Mouse (Mus musculus) 3134 (cell line): ENCODE data around the gene Cited2.

Experiments
- DNase-seq: peaks from one replicate; pipeline ENCODE4 v3.0.0-alpha.2; 2011; ENCODE audit warnings: low spot score; ENCODE audit not compliant: insufficient read length; ENCODE audit errors: extremely low read depth

Cited2 gene

GRCm38 (mm10) chr10:17723421-17723841, 413 bp downstream of the Cited2 start:
- DNase-seq = no peak

GRCm38 (mm10) chr10:17723871-17724741, 1.1 kb downstream of the Cited2 start:
- DNase-seq = peak; percentile 78

GRCm38 (mm10) chr10:17725037-17725584, 2.1 kb downstream of the Cited2 start:
- DNase-seq = peak; percentile 18

GRCm38 (mm10) chr10:17725644-17726372, 2.8 kb downstream of the Cited2 start:
- DNase-seq = peak; percentile 16

GRCm38 (mm10) chr10:17726373-17726720, 3.3 kb downstream of the Cited2 start:
- peak; percentile 43 for DNase-seq

GRCm38 (mm10) chr10:17727161-17727925, 4.3 kb downstream of the Cited2 start:
- peak; percentile 57 for DNase-seq

- DNase-seq = no peak
Observed at GRCm38 (mm10) chr10:17727926-17728279, 4.9 kb downstream of the Cited2 start.

- no peak for DNase-seq
Observed at GRCm38 (mm10) chr10:17728711-17729110, 5.7 kb downstream of the Cited2 start.

- DNase-seq = no peak
Observed at GRCm38 (mm10) chr10:17729476-17729875, 6.5 kb downstream of the Cited2 start.

GRCm38 (mm10) chr10:17733057-17733456, 10.0 kb downstream of the Cited2 start:
- peak; percentile 53 for DNase-seq

GRCm38 (mm10) chr10:17742581-17742980, 19.6 kb downstream of the Cited2 start:
- DNase-seq = no peak

GRCm38 (mm10) chr10:17752478-17752877, 29.5 kb downstream of the Cited2 start:
- DNase-seq = no peak

- no peak for DNase-seq
Observed at GRCm38 (mm10) chr10:17759772-17760171, 36.8 kb downstream of the Cited2 start.

- no peak for DNase-seq
Observed at GRCm38 (mm10) chr10:17760750-17761613, 38.0 kb downstream of the Cited2 start.

GRCm38 (mm10) chr10:17761652-17762051, 38.6 kb downstream of the Cited2 start:
- no peak for DNase-seq

- DNase-seq = no peak
Observed at GRCm38 (mm10) chr10:17762946-17763345, 39.9 kb downstream of the Cited2 start.

GRCm38 (mm10) chr10:17769856-17770255, 46.8 kb downstream of the Cited2 start:
- DNase-seq = no peak

GRCm38 (mm10) chr10:17772364-17772763, 49.3 kb downstream of the Cited2 start:
- peak; percentile 28 for DNase-seq

- DNase-seq = no peak
Observed at GRCm38 (mm10) chr10:17774366-17774765, 51.3 kb downstream of the Cited2 start.

- peak; percentile 44 for DNase-seq
Observed at GRCm38 (mm10) chr10:17775079-17775478, 52.1 kb downstream of the Cited2 start.
